Mouse (Mus musculus) hindbrain, embryonic 16.5 days (tissue): ENCODE measurements around the gene Mrgpra2a. TPM values are rescaled to one million over a fixed set of nuclear protein-coding genes. Genes with fewer than 3 reads are reported as not detected.
"Not testable (repeated sequence)": the region's sequence is repeated elsewhere in the genome, so short reads cannot be mapped to it uniquely, and the experiment has no call there.

ENCODE experiments used
- ATAC-seq: fragments of 200-750 bp; cut with Nextera tagmentation; 2 replicates; pipeline ENCODE4 v1.8.0; 2017; ENCODE audit warnings: moderate TSS enrichment, moderate library complexity
- H3K27ac ChIP-seq: fragments of 300-500 bp; sonication (generic); 2 replicates; pipeline ENCODE4 v1.5.1; 2014; ENCODE audit warnings: low read depth, mild to moderate bottlenecking, control low read depth, low read length, moderate library complexity
- H3K27me3 ChIP-seq: fragments of 300-500 bp; sonication (generic); replicated peaks from 2 replicates; pipeline ENCODE4 v1.6.1; 2014; ENCODE audit warnings: low read length; ENCODE audit not compliant: control insufficient read depth, insufficient read depth
- H3K36me3 ChIP-seq: fragments of 300-500 bp; sonication (generic); 2 replicates; pipeline ENCODE4 v1.6.1; 2014; ENCODE audit warnings: mild to moderate bottlenecking, low read length, moderate library complexity, mixed read lengths; ENCODE audit not compliant: control insufficient read depth, insufficient read depth
- H3K4me1 ChIP-seq: fragments of 300-500 bp; sonication (generic); 2 replicates; pipeline ENCODE4 v1.6.1; 2014; ENCODE audit warnings: low read depth, low read length; ENCODE audit not compliant: control insufficient read depth, insufficient read depth
- H3K4me2 ChIP-seq: fragments of 300-500 bp; sonication (generic); 2 replicates; pipeline ENCODE4 v1.6.1; 2014; ENCODE audit warnings: mild to moderate bottlenecking, low read length, control low read depth, moderate library complexity
- H3K4me3 ChIP-seq: fragments of 300-500 bp; sonication (generic); 2 replicates; pipeline ENCODE4 v1.5.1; 2014; ENCODE audit warnings: mild to moderate bottlenecking, low read length, control low read depth, moderate library complexity
- H3K9ac ChIP-seq: fragments of 300-500 bp; sonication (generic); 2 replicates; pipeline ENCODE4 v1.6.1; 2014; ENCODE audit warnings: low read depth, mild to moderate bottlenecking, control low read depth, low read length, moderate library complexity
- H3K9me3 ChIP-seq: fragments of 300-500 bp; sonication (generic); 2 replicates; pipeline ENCODE4 v1.6.1; 2014; ENCODE audit warnings: mild to moderate bottlenecking, low read length, moderate library complexity; ENCODE audit not compliant: control insufficient read depth
- WGBS: fragments of 180-500 bp; shearing (Covaris S2); extraction: QIAGEN DNeasy Blood & Tissue Kit; methylation state at CpG from one replicate; pipeline ENCODE4 v1.1.7; 2014; 5-methylcytosine and 5-hydroxymethylcytosine counted together
- polyA plus RNA-seq: library from polyadenylated mRNA; unstranded; fragments of >200 nt; fragmentation: Nextera tagmentation; extraction: Ambion mirVana; gene quantifications from 2 replicates; pipeline ENCODE4 v1.2.1, GENCODE M21; 2015

Gene Mrgpra2a
- not detected in 2 replicates for polyA plus RNA-seq

- H3K36me3 ChIP-seq, H3K4me3 ChIP-seq: not testable (repeated sequence)
- no CpG with 5 or more reads among the region's 1 CpGs for WGBS
Observed at GRCm38 (mm10) chr7:47452015-47452414, at the start of gene Mrgpra2a. Mrgpra2a (minus strand) TSS chr7:47452139.

GRCm38 (mm10) chr7:47491266-47491665 is 39.3 kb upstream of the Mrgpra2a start:
- not testable (repeated sequence) for H3K4me2 ChIP-seq, H3K27me3 ChIP-seq, H3K36me3 ChIP-seq, H3K9me3 ChIP-seq, H3K4me3 ChIP-seq, H3K4me1 ChIP-seq, H3K27ac ChIP-seq, ATAC-seq, H3K9ac ChIP-seq

More at GRCm38 (mm10) chr7:47452015-47452414, at the start of gene Mrgpra2a:
- not testable (repeated sequence) for H3K27me3 ChIP-seq, H3K9me3 ChIP-seq, ATAC-seq, H3K9ac ChIP-seq, H3K4me2 ChIP-seq, H3K27ac ChIP-seq, H3K4me1 ChIP-seq

GRCm38 (mm10) chr7:47489438-47489837 is 37.5 kb upstream of the Mrgpra2a start:
- H3K9ac ChIP-seq, H3K9me3 ChIP-seq, H3K27ac ChIP-seq, H3K4me3 ChIP-seq, H3K36me3 ChIP-seq, H3K4me1 ChIP-seq, H3K27me3 ChIP-seq, ATAC-seq, H3K4me2 ChIP-seq: not testable (repeated sequence)
- no CpG with 5 or more reads among the region's 1 CpGs for WGBS

- not testable (repeated sequence) for H3K4me2 ChIP-seq, ATAC-seq, H3K27me3 ChIP-seq, H3K4me3 ChIP-seq, H3K9ac ChIP-seq, H3K27ac ChIP-seq, H3K4me1 ChIP-seq, H3K9me3 ChIP-seq, H3K36me3 ChIP-seq
Observed at GRCm38 (mm10) chr7:47483181-47483580, 31.2 kb upstream of the Mrgpra2a start.

- not testable (repeated sequence) for H3K4me1 ChIP-seq, ATAC-seq, H3K4me2 ChIP-seq, H3K36me3 ChIP-seq, H3K27me3 ChIP-seq, H3K4me3 ChIP-seq, H3K9ac ChIP-seq, H3K27ac ChIP-seq, H3K9me3 ChIP-seq
- WGBS, result 30% methylated on average over 1 of the region's 3 CpGs
Observed at GRCm38 (mm10) chr7:47473904-47474303, 22.0 kb upstream of the Mrgpra2a start.

GRCm38 (mm10) chr7:47465278-47465981 is 13.5 kb upstream of the Mrgpra2a start:
- H3K4me3 ChIP-seq, ATAC-seq: not testable (repeated sequence)

GRCm38 (mm10) chr7:47445729-47446128 is 6.2 kb downstream of the Mrgpra2a start:
- not testable (repeated sequence) for H3K9ac ChIP-seq, H3K4me2 ChIP-seq, H3K27ac ChIP-seq, ATAC-seq, H3K27me3 ChIP-seq, H3K4me3 ChIP-seq, H3K9me3 ChIP-seq, H3K36me3 ChIP-seq, H3K4me1 ChIP-seq

More at GRCm38 (mm10) chr7:47465278-47465981, 13.5 kb upstream of the Mrgpra2a start:
- not testable (repeated sequence) for H3K9me3 ChIP-seq, H3K27ac ChIP-seq, H3K27me3 ChIP-seq, H3K36me3 ChIP-seq, H3K4me1 ChIP-seq, H3K9ac ChIP-seq, H3K4me2 ChIP-seq

GRCm38 (mm10) chr7:47436463-47436862 is 15.5 kb downstream of the Mrgpra2a start:
- H3K9ac ChIP-seq, H3K27me3 ChIP-seq, H3K4me2 ChIP-seq, ATAC-seq, H3K4me3 ChIP-seq, H3K36me3 ChIP-seq, H3K27ac ChIP-seq, H3K9me3 ChIP-seq, H3K4me1 ChIP-seq: not testable (repeated sequence)
- WGBS, result 44% methylated on average over 1 of the region's 2 CpGs

GRCm38 (mm10) chr7:47427815-47428508 is 24.0 kb downstream of the Mrgpra2a start:
- not testable (repeated sequence) for H3K36me3 ChIP-seq, H3K4me2 ChIP-seq, H3K4me3 ChIP-seq, H3K9me3 ChIP-seq, H3K27ac ChIP-seq, ATAC-seq, H3K9ac ChIP-seq, H3K27me3 ChIP-seq, H3K4me1 ChIP-seq
